Mouse (Mus musculus) hindlimb bud, embryonic 11.5 days (tissue): ENCODE measurements around the gene Gm20479.

ENCODE experiments used
- DNase-seq: peaks from one replicate; pipeline ENCODE4 v3.0.0-alpha.2; 2012; ENCODE audit warnings: low read depth, low spot score; ENCODE audit errors: extremely low spot score

The Gm20479 gene

DNA sequence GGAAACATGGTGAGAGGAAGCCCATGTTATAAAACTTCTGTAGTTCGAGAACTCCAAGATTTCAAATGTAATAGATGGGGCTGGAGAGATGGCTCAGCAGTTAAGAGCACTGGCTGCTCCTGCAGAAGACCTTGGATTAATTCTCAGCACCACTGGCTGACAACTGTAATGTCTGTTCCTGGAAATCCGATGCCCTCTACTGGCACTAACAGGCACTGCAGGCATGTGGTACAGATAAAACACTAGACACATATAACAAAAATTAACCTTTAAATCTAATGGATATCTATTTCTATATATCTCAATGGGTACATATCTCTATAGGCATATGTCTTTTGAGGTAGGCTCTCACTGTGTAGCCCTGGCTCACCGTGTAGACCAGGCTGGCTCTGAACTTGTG lies 42.8 kb downstream of the Gm20479 start:
- DNase-seq, result no peak

GRCm38 (mm10) chr7:27311651-27312284 lies 45.5 kb downstream of the Gm20479 start:
- no peak for DNase-seq

- no peak for DNase-seq
Observed at GRCm38 (mm10) chr7:27310996-27311535, 46.2 kb downstream of the Gm20479 start.

DNA sequence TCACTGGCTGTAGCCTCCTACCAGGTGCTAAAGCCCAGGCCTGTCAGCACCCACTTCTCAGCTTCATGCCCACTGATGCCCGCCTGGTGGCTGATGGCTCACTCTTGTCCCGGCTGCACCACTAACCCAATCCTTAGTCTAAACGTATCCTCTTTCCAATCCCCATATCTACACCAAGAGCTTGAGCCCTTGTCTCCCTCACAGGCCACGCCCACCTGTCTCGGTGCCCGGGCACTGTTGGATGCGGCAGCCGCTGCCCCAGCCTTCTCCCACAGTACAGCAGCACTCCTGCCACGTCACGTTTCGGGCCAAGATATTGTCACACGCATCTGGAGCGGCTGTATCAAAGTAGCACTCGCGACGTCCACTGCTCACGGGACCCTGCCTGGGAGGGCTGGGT lies 46.9 kb downstream of the Gm20479 start:
- DNase-seq, result no peak

DNA sequence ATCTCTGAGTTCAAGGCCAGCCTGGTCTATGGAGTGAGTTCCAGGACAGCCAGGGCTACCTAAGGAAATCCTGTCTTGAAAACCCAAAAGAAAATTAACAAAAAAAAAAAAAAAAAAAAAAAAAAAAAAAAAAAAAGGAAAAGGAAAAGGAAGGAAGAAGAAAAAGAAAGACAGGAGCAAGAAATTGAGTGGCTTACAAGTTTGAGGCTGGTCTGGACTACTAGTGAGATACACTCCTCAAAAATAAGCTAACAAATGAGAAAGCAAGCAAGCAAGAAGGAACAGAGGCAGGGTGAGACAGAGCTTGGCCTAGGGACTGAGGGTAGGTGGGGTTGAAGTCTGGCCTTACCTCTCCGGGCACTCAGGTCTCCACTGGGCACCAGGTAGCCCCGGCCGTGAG lies 47.4 kb downstream of the Gm20479 start:
- DNase-seq, result no peak

DNA sequence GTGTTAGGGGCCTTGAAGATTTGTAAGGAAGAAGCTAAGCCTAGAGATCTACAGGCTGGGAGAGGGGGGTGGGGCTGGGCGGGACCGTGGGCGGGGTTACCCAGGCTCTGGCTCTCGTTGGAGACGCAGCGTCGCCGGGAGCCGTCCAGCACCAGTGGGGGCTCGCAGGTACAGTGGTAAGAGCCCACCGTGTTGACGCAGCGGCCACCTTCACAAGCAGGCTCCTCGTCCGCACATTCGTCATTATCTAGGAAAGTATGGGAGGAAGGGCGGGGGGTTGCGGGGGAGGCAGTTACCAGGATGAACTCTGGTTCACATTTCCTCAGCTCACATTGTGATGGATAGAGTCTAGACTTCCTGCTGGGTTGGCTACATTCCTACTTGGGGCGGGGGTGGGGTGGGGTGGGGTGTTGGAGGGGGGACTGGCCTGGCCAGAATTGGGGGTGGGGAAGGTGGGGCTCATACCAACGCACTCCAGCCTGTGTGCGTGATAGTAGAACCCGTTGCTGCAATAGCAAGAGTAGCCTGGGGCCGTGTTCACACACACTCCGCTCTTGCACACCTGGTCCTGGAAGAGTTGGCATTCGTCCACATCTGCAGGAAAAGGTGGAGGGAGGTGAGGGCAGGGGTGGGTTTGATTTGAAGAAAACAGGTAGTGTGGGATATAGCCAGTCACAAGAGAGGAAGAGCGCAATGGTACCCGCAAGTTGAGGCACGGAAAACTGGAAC lies 48.2 kb downstream of the Gm20479 start:
- DNase-seq, result no peak

DNA sequence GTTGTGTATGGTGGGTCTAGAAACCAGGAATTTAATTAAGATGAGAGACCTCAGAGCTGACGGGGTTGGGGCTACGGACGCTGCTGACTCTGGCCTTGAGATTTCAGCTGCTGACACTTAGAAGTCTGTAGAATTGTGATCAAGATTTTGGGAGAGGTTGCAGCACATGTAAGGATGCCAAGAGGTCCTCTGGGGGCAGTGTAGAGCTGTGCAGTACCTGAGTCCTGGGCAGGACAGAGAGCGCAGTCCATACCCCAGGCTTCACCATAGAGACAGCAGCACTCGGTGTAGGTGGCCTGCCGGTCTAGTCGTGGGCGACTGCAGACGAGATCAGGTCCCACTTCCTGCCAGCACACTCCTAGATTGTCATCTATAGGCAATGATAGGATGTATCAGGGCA lies 49.7 kb downstream of the Gm20479 start:
- no peak for DNase-seq

DNA sequence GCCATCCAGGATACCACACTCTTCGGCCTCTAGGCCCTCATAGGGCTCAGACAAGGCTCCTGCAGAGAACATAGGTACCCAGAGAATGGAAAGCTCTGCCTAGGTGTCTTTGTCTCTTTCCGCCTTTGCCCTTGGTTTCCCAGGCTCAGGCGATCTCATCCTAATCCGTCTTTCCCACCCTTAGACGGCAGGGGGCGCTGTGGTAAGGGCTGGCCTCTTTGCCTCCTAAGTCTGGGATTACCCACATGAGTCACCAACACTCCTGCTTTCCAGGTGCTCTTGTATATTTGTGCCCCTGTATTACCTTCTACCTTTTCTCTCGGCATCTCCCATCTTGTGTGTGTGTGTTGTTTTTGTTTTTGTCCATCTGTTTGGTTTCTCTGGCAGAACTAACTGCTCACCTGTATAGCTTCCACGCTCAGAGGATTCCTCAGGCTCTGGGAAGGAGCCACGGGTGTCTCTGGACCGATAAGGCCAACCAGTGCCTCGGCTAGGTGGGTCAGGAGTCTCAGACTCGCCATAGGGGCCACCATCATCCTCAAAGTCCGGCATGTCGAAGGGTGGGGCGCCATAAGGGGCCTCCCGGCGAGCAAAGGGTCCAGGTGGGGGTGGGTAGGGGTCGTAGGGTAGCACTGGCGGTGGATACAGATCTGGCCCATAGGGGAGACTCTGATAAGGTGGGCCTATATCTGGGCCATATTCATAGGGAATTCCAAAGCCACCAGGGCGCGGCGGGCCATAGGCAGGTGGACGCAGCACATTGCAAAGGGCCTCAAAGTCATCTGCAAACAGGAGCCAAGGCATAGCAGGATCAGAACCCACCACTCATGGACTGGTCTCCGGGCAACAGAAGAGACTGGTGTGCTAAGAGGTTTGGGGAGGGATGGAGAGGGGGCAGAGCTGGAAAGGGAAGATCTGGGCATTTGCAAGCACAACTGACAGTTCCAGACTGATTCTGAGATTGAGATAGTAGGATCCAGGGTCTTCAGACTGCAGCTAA lies 50.8 kb downstream of the Gm20479 start:
- no peak for DNase-seq

DNA sequence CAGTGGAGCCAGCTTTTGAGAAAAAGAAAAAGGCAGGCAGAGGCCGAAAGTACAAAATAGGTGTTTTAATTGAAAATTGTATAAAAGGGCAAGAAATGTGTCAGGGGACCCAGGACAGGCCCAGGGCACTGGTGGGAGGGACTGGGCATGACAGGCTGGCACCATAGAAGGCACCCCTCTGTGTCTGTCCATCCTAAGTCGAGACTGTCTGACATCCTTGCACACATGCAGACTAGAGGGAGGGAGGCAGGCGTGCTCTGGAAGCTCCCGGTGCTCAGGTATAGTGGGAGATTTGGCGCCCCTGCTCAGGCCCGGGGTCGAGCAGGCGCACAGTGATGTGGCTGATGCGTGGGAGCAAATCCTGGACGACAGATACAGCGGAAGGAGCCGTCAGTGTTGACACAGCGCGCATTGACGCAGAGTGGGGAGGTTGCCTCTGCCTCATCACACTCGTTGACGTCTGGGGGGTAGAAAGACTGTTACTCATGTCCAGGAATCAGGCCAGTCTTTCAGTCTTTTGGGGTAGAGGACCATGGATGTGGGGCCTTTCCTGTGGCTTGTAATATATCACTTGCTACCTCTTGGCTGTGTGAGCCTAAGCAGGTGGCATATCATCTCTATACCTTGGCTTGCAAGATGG lies 52.0 kb downstream of the Gm20479 start:
- DNase-seq, result no peak
